Mouse (Mus musculus) common myeloid progenitor, adult 5-6 weeks (primary cell): ENCODE measurements around the gene Ubald2. TPM values are rescaled to one million over a fixed set of nuclear protein-coding genes. Genes with fewer than 3 reads are reported as not detected.
A peak's percentile ranks its signal among the peaks of the same experiment; 100 is the strongest.
"Not testable (repeated sequence)": the region's sequence is repeated elsewhere in the genome, so short reads cannot be mapped to it uniquely, and the experiment has no call there.

Experiments used
- ATAC-seq: replicated peaks from 2 replicates; pipeline ENCODE4 v1.8.0; 2016; ENCODE audit warnings: low read depth, mild to moderate bottlenecking, moderate TSS enrichment, inconsistent platforms; ENCODE audit not compliant: poor library complexity, severe bottlenecking
- total RNA-seq: library from RNA; stranded (forward); fragments of 200-1000, 187-1606 nt; gene quantifications from 2 replicates; pipeline ENCODE4 v1.2.3, GENCODE M21; 2017

Ubald2 gene
- total RNA-seq, 1 experiment from 2014 or later, result 60.7 TPM

DNA sequence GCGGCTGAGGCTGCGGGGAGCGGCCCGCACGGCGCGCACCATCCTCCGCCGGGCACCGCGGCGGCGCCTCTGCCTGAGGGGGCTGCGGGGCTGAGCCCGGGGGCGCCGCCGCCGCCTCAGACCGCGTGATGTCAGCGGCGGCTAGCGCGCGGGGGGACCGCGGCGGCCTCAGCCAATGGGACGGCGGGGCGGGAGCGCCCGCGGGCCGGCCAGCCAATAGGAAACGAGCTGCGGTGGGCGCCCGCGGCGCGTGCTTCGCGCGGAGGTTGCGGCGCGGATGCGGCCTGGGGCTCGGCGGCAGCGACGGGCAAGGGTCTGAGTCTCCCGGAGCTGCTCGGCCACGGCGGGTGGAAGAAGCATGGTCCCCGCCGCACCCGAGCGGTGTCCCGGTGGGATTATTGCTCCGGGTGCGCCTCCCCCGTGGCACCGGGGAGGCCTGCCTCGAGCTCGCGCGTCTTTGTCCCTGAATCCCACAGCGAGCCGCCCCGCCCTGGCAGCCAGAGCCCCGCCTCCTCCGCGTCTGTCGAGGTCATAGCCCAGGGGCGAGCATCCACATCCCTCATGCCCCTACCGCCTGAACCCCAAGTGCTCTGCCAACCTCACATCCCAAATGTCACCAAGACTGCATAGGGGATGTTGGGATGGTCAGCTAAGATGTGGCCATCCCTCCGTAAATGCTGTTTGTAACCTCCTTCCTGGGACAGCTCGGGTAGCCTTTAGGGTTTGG, 20.8 kb upstream of the Ubald2 start, which contains the start of gene Rnf157:
Gene Rnf157 (minus strand): TSS at position 129 of the 727 bp plus-strand sequence.
- ATAC-seq, result peak; percentile 60

DNA sequence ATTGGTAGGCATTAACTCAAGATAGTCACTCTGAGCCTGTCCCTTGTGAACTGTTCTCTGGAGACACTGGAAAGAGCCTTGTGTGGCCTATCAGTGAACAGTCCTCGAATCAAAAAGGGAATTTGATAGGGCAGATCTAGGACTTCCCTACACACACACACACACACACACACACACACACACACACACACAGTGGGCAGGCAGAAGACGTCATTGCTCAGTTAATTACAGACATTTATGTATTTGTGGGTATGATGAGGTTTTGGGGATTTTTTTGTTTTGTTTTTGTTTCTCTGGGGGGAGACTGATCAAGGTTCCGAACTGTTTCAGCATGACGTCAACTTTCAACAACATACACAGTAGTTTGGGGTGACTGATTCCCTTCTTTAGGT, 20.3 kb upstream of the Ubald2 start:
- no peak for ATAC-seq

DNA sequence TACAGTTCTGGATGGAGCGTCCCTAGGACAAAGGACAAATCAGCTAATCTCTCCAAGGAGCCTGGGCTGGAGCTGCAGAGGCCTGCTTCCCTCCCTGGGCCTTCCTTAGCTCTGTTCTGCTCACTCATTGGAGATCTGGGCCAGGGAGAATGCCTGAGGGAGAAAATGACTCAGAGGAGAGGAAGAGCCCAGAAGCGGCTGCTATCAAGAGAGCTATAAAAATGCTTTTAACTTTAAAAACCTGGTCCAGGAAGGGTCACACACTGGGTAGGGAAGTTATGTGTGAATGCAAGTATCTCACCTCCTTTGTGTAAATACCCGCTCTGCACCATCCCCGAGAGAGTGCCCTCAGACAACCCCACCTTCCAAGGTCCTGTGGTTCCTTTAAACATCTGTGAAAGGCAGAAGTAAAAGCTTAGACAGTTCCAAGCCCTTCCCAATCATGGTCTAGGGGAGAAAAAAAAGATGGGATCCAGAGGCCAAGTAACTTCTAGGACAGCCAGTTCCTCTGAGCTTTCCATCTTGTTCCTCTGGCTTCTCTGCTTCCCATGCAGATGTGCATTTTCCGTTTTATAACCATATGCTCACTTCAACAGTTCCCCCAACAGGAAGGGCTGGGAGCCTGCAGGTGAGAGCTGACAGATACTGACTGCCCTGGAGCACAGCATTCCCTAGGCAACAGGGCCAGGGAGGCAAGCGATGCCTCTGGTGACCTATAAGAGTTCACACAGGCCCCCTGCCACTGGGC, 17.5 kb upstream of the Ubald2 start:
- ATAC-seq, result no peak

DNA sequence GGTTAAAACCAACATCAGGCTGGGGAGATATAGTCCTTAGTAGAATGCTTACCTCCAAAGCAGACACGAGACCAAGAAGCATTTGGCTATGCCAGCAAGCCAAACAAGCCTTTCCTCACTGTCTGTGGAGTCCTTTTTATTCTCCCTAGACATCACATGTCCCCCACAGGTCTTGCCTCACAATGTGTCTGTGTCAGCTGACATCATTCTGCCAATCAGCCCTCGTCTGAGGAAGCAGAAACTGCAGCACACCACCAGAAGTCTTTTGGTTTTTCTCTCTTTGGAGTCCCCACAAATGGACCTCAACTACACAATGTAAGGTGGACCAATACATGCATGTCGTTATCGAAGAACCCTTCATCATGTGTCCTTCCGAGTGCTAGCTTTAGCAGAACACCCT, 16.8 kb upstream of the Ubald2 start:
- no peak for ATAC-seq

DNA sequence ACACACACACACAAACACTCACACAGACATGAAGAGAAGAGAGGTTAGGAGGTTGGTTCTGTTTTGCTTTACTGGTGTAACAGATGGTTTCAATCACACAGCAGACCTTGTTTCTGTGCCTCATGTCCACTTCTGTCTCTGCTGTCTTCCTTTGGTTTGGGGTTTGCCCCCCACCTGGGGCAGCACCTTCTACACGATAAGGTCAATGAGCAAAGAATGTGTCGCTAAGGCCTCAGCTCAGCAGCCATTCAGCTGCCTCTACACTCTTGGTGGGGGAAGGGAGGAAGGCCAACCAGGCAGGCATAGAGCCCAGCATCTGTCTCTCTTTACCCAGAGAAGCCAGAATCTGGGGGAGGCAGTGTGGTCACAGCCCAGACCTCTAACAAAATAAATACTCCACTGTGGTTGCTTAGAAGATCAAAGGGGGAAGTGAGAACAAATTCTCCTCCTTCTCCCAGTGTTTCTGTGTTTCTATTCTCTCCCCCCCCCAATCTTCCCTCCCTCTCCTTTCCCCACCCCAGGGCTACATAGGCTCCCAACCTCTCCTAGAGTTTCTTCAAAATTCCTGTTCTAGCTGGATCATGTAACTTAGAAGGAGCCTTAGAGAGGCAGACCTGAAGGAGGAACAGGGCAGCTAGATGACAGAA, 15.6 kb upstream of the Ubald2 start:
- peak; percentile 84 for ATAC-seq

DNA sequence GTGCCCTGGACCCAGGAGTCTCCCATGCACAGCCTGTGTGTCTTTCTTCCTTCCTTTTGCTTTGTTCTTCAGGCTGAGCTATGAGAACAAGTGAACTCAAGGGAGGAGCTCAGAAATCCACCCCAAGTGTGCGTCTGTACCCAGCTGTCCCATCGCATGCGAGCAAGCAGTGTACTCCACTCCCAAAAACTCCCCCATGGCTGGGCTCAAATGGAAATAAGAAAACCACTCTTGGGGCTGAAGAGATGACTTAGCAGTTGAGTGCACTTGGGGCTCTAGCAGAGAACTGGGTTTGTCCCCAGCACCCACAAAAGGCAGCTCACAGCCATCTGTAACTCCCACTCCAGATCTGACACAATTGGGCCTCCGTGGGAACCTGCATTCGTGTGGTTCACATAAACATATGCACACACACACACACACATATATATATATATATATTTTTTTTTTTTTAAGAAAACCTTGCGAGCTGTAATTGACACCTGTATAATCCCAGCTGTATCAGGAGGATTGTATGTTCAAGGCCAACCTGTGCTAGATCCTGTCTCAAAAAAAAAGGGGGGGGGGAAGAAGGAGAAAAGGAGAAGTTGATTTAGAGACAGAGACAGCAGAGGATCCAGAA, 14.9 kb upstream of the Ubald2 start:
- ATAC-seq, result no peak; the same call in 1 of the 2 replicates

DNA sequence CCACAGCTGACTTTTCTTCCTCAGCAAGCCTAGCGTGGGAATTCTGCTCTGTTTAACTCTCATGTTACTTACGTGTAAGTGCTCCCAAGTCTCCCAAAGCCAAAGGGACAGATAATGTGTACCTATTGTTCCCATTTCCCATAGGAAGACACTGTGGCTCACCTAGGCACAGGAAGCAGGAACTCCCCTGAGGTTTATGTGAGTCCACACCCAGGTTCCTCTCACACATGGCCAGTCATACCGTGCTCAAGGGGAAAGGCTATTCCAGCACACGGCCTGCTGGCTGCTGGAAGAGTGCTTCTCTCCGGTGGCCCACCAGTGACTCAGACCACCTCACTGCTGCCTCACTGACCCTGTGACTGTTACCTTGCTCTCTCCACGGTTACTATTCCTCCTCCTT, 12.8 kb upstream of the Ubald2 start:
- no peak for ATAC-seq

DNA sequence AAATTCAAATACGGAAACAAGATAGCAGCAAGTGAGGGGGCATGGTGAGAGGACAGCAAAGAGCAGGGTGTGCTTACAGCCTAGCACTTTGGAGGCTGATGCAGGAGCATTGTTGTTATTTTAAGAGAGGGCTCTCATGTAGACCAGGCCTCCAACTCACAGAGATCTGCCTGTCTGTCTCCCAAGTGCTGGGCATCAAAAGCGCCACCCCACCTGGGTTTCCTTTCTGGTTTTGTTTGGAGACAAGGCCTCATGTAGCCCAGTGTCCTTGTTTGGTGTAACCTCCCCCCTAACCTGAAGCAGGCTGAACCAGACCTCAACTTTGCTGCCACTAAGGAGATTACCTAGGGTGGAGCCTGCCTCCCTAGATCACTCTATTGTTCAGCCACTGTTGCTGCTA, 11.3 kb upstream of the Ubald2 start:
- no peak for ATAC-seq

DNA sequence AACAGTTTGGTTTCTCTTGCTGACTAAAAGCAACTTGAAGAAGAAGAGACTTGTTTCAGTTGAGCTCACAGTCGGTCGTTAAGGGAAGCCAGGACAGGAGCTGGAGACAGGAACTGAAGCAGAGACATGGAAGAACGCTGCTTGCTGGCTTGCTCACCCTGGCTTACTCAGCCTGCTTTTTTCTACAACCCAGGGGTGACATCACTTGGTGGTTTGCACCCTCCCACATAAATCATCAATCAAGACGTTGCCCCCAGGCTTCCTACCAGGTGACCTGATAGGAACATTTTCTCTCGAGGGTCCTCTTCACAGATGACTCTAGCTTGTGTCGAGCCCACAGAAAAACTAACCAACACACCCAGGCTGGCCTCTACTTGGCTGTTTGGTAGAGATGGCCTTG, 10.7 kb upstream of the Ubald2 start:
- no peak for ATAC-seq

DNA sequence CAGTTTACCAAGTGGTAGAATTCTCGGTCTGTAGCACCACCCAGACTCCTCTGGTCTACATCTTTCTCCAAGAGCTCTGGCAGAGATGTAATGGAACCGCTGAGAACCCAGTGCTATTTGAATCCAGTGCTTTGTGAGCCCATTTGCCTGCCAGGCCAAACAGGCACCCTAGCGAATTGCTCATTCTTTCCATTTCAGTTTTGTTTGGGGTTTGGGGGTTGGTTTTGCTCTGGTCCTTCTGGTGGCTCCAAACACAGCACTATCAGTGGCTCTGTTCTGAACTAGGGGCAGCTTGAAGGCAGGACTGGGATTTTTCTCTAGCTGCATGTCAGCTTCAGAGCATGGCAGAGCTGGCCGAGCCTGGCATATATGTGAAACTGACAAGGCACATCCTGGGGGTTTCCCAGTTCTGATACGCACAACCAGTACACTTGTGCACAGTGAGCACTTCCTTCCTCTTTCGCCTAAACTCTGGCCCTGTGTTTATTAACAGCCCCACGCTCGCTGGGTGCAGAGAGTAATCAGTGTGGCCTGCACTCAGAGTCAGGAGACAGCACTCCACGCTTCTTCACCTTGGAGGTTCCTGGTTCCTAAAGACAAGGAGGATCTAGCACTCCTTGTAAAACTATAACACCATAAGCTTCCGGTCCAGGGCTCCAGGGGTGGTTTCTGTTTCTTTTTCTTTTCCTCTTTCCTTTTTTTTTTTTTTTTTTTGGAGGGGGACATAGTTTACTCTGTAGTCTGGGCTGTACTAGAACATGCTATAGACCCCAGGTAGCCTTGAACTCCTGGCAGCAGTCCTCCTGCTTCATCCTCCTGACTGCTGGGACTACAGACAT, 9.9 kb upstream of the Ubald2 start:
- ATAC-seq, result peak; percentile 95

DNA sequence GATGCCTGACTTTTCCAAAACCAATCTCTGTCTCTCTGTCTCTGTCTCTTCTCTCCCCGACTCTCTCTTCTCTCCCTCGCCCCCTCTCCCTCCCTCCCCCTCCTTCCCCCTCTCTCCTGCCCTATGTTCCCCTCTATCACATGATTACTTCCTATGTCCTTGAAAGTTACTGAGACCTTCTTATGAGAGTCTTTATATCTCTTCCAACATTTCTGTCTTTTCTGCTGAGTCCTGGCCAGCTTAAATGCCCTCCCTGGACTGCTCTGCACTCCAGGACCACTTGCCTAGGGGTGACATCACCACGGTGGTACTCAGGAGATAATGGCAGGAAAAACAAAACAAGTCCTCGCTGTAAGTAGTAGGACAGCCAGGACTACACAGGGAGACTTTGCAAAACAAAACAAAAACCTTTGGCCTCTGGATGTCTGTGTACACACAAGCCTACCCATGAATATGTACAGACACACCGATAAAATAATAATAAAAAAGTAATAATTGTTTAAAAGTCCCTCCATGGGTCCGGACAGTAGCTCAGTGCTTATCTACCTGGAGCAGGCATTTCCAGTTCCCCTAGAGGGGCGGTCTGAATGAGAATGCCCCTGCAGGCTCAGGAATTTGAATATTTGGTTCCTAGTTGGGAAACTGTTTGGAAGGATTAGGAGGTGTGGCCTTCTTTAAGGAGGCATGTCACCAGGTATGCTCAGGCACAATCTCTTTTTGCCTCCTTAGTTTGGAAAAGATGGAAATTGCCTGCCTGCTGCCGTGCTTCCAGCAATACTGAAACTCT, 9.1 kb upstream of the Ubald2 start:
- ATAC-seq, result no peak

DNA sequence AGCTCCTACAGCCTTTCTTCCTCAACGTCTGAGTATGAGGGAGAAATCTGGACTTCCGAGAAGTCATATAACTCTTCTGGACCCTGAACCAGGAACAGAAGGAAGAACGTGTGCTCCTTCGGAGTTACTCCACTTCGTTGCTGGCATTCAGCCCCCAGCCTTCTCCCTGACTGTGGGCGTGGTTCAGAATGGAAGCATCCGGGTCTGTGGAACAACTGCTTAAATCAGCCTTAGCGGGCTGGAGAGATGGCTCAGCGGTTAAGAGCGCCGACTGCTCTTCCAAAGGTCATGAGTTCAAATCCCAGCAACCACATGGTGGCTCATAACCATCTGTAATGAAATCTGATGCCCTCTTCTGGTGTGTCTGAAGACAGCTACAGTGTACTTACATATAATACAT, 7.6 kb upstream of the Ubald2 start:
- not testable (repeated sequence) for ATAC-seq

DNA sequence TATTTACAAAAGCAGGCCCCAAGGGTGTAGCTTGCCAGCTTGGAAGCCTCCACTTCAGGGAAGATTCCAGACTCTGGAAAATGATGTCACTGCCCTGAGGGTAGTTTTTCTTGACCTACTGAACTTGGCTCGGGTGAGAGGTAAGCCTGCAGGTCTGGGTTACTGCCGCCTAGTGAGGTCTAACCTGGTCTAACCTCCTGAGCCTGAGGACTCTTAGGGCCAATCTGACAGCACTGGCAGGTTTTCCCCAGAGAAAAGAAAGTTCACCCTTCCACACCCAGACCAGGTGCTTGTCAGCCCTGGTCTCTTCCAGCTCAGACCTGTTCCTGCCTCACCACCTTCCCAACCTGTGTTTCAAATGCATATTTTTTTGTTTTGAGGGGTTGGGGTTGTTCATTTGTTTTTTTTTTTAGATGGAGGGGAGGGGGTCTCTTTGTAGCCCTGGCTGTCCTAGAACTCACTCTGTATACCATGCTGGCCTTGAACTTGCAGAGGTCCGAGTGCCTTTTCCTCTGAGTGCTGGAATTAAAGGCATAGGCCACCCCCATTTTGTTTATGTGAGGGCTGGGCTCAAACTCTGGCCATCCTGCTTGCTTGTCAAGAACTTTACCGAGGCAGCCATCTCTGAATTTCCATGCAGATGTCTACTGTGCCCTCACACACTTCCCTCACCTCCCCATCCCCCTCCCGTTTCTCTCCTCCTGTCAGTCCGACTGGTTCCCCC, 6.9 kb upstream of the Ubald2 start:
- no peak for ATAC-seq

DNA sequence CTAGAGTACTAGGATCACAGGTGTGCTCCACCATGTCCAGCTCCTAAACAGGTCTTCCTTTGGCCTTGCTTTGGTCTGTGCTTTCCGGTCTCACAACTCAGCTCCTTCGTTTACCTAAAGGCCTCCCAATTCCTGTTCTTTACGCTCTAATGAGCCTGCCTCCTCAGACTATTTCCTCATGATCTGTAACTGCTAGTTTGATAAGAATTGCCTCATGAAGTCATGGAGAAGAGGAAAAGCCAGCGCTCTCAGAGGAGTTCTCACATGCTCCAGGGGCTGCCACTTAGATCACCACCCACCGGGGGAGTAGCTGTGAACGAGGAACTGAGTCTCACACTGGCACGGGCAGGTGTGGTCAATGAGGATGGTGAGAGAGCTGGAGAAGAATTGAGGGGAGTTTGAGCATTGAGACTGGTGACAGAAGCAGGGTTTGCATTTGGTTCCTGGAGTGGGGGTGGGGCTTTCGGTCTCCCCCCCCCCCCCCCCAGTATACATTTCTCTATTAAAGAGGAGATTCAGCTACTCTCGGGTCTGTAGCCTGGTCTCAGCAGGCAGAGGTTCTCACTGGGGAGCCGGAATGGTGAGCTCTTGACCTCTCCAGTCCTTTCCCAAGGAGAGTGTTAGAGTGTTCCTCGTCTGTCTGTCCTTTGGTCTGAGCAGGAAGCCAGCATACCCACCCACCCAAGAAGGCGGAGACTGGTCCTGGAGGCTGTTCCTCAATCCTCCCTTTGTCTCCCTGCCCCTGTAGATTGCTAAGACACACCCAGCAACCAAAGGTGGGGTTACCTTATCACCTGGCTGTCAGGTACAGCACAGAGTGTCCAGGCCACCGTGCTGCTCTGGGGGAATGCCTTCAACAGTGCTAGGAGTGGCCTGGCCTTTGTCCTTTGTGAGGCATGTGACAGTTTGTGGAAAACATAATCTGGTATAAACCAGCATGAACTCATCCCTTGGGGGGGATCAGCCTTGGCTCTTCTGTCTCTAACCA, 4.7 kb upstream of the Ubald2 start:
- ATAC-seq, result no peak

DNA sequence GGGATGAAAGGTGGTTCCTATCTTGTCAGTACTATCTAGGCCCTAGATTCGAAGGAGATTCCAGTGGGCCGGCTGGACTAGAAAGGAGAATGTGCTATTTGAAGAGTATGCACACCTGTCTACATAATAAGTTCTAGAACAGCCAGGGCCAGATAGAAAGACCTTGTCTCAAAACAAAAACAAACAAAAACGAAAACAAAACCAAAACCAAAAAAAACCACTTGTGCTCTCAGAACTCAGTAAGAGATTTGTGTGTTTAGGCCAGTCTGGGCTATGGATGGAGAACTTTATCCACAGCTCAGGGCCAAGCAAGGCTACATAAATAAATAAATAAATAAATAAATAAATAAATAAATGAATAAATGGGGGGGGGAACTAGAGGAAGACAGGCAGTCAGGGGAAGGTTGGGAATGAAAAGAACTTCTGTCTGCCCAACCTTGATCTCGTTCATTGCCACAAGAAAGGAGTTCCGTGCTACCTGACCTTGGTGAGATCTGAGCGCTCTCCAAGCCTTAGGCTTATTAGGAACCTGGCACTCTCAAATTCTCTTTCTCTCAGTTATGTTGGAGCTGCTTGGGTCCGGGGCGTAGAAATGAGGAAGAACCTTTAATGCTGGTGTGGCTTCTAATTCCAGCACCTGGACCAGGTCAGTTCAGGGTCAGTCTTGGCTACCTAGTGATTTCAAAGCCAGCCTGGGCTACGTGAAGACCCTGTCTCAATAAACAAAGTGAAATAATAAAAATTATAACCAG, 3.9 kb upstream of the Ubald2 start:
- no peak for ATAC-seq

DNA sequence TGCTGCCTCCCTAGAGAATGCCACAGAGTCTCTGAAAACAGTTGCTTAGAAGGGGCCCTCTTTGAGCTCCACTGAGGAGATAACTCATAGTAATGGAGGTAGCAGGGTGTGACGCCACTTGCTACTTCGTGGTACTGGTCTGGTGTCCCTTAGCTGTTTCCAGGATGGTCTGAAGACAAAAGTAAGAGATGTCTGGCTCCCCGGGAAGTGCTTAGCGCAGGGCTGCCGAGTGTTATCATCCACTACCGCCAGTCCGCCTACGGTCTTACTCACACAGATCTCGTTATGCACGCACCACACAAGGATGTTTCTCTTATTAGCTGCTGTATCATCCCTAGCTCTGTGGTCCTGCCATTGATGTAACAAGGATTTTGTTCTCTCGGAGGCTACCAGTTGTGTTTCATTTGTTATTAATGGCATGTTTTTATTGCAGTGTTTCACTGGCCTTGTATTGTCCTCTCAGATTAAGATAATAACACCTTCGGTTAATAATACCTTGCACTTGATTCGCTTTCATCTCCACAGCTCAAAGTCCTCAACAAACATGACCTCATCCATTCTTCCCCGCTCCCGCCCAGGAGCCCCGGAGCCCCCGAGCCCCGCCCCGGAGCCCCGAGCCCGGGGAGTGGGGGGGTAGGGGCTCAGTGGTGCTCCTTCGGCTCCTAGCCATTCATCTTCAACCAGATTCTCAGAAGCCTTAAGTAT, 3.0 kb upstream of the Ubald2 start:
- no peak for ATAC-seq
